Mouse (Mus musculus) MEL (cell line): Measurements from ENCODE around the gene Atf7ip.

Experiments used
- CTCF ChIP-seq, 3 experiments: IDR thresholded peaks in 2 of 3; conservative IDR thresholded peaks in 1 of 3; 2 replicates each; pipeline ENCODE4 v1.5.1; 2011 to 2012; ENCODE audit warnings: low read length in 3 of 3, low read depth in 2 of 3, mild to moderate bottlenecking in 2 of 3, improper control_type of control experiment in 1 of 3, inconsistent platforms in 1 of 3, mixed read lengths in 1 of 3, moderate library complexity in 1 of 3; ENCODE audit not compliant: control insufficient read depth in 1 of 3, insufficient read depth in 1 of 3, poor library complexity in 1 of 3, severe bottlenecking in 1 of 3
- HCFC1 ChIP-seq: IDR thresholded peaks from 2 replicates; pipeline ENCODE4 v1.6.1; 2012; ENCODE audit warnings: low read depth, mild to moderate bottlenecking, inconsistent platforms, low read length, improper control_type of control experiment, moderate library complexity
- POLR2A ChIP-seq, 2 experiments: IDR thresholded peaks; 2 replicates each; pipeline ENCODE4 v1.6.1; 2011 to 2012; ENCODE audit warnings: low read length in 2 of 2, mild to moderate bottlenecking in 2 of 2, control low read depth in 1 of 2, improper control_type of control experiment in 1 of 2, low read depth in 1 of 2, moderate library complexity in 1 of 2; ENCODE audit not compliant: control insufficient read depth in 1 of 2, insufficient read depth in 1 of 2, poor library complexity in 1 of 2
- RCOR1 ChIP-seq: IDR thresholded peaks from 2 replicates; pipeline ENCODE4 v1.6.1; 2012; ENCODE audit warnings: low read depth, mild to moderate bottlenecking, inconsistent platforms, low read length, improper control_type of control experiment

DNA sequence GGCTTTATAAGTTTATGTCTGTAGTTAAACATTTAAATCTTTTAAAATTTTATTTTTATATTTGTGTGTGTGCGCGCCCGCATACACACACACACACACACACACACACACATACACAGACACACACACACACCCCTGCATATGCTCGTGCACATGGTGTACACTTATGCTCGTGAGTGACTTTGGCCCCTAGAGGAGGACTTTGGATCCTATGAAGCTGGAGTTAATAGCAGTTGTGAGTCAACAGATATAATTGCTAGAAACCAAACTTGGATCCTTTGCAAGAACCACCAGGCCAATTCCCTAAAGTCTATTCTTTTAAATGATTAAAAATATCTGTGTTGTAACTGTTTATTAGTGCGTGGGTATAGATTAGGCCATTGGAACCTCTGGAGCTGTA lies 42.8 kb downstream of the Atf7ip start:
- TF ChIP-seq POLR2A (IDR thresholded peaks at IDR 0.05; ENCODE audit: control insufficient read depth in 1 of 2, insufficient read depth in 1 of 2, low read depth in 1 of 2, low read length in 2 of 2, poor library complexity in 1 of 2) (no peak), CTCF (IDR thresholded peaks at IDR 0.05 in 2 of 3, conservative IDR thresholded peaks at IDR 0.05 in 1 of 3; ENCODE audit: control insufficient read depth in 1 of 3, insufficient read depth in 1 of 3, low read depth in 2 of 3, low read length in 3 of 3, poor library complexity in 1 of 3, severe bottlenecking in 1 of 3) (no peak), RCOR1 (no peak), HCFC1 (no peak)
